Mouse (Mus musculus): ENCODE measurements around the gene Utrn. TPM values are rescaled to one million over a fixed set of nuclear protein-coding genes. Genes with fewer than 3 reads are reported as not detected.

The Utrn gene
- total and polyA plus RNA-seq, 3 experiments = 9.4 to 115 (median 71.5) TPM

- Histone ChIP-seq H3K4me3 (ENCODE audit: low read depth, low read length) (no peak overlapping the region), H3K36me3 (replicated peaks) (peaks cover 33% of the 10 kb centered on the region), H3K27me3 (ENCODE audit: insufficient read depth, low read length) (no peaks in the 10 kb centered on the region), H3K9me3 (replicated peaks) (peaks cover 6% of the 10 kb centered on the region), H3K4me1 (ENCODE audit: insufficient read depth, low read depth, low read length) (peaks cover 7% of the 10 kb centered on the region; the same call in 1 of the 2 replicates)
- ATAC-seq (ENCODE audit: extremely low read depth, insufficient number of reproducible peaks, low FRiP score, poor library complexity, severe bottlenecking) (no peak), DNase-seq (ENCODE audit: low spot score) (no peak)
- no peak for TF ChIP-seq GATA1 (IDR thresholded peaks at IDR 0.05; ENCODE audit: borderline replicate concordance, low read length)
- TF ChIP-seq POLR2AphosphoS5 (IDR thresholded peaks at IDR 0.05; ENCODE audit: insufficient replicate concordance, low read depth, low read length) = no peak
- no peak for TF ChIP-seq TAL1 (conservative IDR thresholded peaks at IDR 0.05; ENCODE audit: low read depth, low read length)
- TF ChIP-seq GATA2 (IDR thresholded peaks at IDR 0.05; ENCODE audit: borderline replicate concordance, low read depth, low read length) = no peak
- no peak for TF ChIP-seq CTCF (IDR thresholded peaks at IDR 0.05; ENCODE audit: low read depth, low read length)
These were observed 87.7 kb downstream of the Utrn start for GRCm38 (mm10) chr10:12781381-12781907.

GRCm38 (mm10) chr10:12773178-12773577, 96.0 kb downstream of the Utrn start:
- Histone ChIP-seq H3K27me3 (ENCODE audit: insufficient read depth, low read length) (no peaks in the 10 kb centered on the region), H3K4me3 (ENCODE audit: low read depth, low read length) (no peak overlapping the region), H3K36me3 (replicated peaks) (peaks cover 20% of the 10 kb centered on the region), H3K4me1 (ENCODE audit: insufficient read depth, low read depth, low read length) (peaks cover 8% of the 10 kb centered on the region; the same call in 1 of the 2 replicates), H3K9me3 (replicated peaks) (peaks cover 7% of the 10 kb centered on the region)
- ATAC-seq (ENCODE audit: extremely low read depth, insufficient number of reproducible peaks, low FRiP score, poor library complexity, severe bottlenecking) (no peak), DNase-seq (ENCODE audit: low spot score) (no peak)
- TF ChIP-seq GATA1 (IDR thresholded peaks at IDR 0.05; ENCODE audit: borderline replicate concordance, low read length) (no peak), POLR2AphosphoS5 (IDR thresholded peaks at IDR 0.05; ENCODE audit: insufficient replicate concordance, low read depth, low read length) (no peak), GATA2 (IDR thresholded peaks at IDR 0.05; ENCODE audit: borderline replicate concordance, low read depth, low read length) (no peak), CTCF (IDR thresholded peaks at IDR 0.05; ENCODE audit: low read depth, low read length) (no peak), TAL1 (conservative IDR thresholded peaks at IDR 0.05; ENCODE audit: low read depth, low read length) (no peak)

GRCm38 (mm10) chr10:12771511-12771910, 97.7 kb downstream of the Utrn start:
- Histone ChIP-seq H3K4me1 (ENCODE audit: insufficient read depth, low read depth, low read length) (peaks cover 8% of the 10 kb centered on the region; the same call in 1 of the 2 replicates), H3K9me3 (replicated peaks) (peaks cover 6% of the 10 kb centered on the region; the same call in 1 of the 2 replicates), H3K36me3 (replicated peaks) (peaks cover 16% of the 10 kb centered on the region), H3K27me3 (ENCODE audit: insufficient read depth, low read length) (no peaks in the 10 kb centered on the region), H3K4me3 (ENCODE audit: low read depth, low read length) (no peak overlapping the region)
- DNase-seq (ENCODE audit: low spot score) (no peak), ATAC-seq (ENCODE audit: extremely low read depth, insufficient number of reproducible peaks, low FRiP score, poor library complexity, severe bottlenecking) (no peak)
- TF ChIP-seq GATA2 (IDR thresholded peaks at IDR 0.05; ENCODE audit: borderline replicate concordance, low read depth, low read length) (no peak), CTCF (IDR thresholded peaks at IDR 0.05; ENCODE audit: low read depth, low read length) (no peak)

- DNase-seq (ENCODE audit: low spot score) = no peak
- H3K9me3 ChIP-seq (replicated peaks) = peaks cover 8% of the 10 kb centered on the region; the same call in 1 of the 2 replicates
- H3K4me3 ChIP-seq (ENCODE audit: low read depth, low read length) = no peak overlapping the region
- peaks cover 47% of the 10 kb centered on the region for H3K36me3 ChIP-seq (replicated peaks)
- TF ChIP-seq TAL1 (conservative IDR thresholded peaks at IDR 0.05; ENCODE audit: low read depth, low read length) (no peak), POLR2AphosphoS5 (IDR thresholded peaks at IDR 0.05; ENCODE audit: insufficient replicate concordance, low read depth, low read length) (no peak), GATA1 (IDR thresholded peaks at IDR 0.05; ENCODE audit: borderline replicate concordance, low read length) (no peak), CTCF (IDR thresholded peaks at IDR 0.05; ENCODE audit: low read depth, low read length) (no peak)
- no peaks in the 10 kb centered on the region for H3K4me1 ChIP-seq (ENCODE audit: insufficient read depth, low read depth, low read length)
- H3K27me3 ChIP-seq (ENCODE audit: insufficient read depth, low read length) = no peaks in the 10 kb centered on the region
- no peak for ATAC-seq (ENCODE audit: extremely low read depth, insufficient number of reproducible peaks, low FRiP score, poor library complexity, severe bottlenecking)
These were observed 106.5 kb downstream of the Utrn start for GRCm38 (mm10) chr10:12762668-12763067.

GRCm38 (mm10) chr10:12758702-12758988, 110.5 kb downstream of the Utrn start:
- Histone ChIP-seq H3K4me1 (ENCODE audit: insufficient read depth, low read depth, low read length) (peaks cover 5% of the 10 kb centered on the region), H3K4me3 (ENCODE audit: low read depth, low read length) (no peak overlapping the region), H3K27me3 (ENCODE audit: insufficient read depth, low read length) (no peaks in the 10 kb centered on the region), H3K9me3 (replicated peaks) (no peaks in the 10 kb centered on the region), H3K36me3 (replicated peaks) (peaks cover 40% of the 10 kb centered on the region)
- ATAC-seq (ENCODE audit: extremely low read depth, insufficient number of reproducible peaks, low FRiP score, poor library complexity, severe bottlenecking) (no peak), DNase-seq (ENCODE audit: low spot score) (no peak)
- TF ChIP-seq GATA2 (IDR thresholded peaks at IDR 0.05; ENCODE audit: borderline replicate concordance, low read depth, low read length) = no peak
- no peak for TF ChIP-seq GATA1 (IDR thresholded peaks at IDR 0.05; ENCODE audit: borderline replicate concordance, low read length)
- no peak for TF ChIP-seq POLR2AphosphoS5 (IDR thresholded peaks at IDR 0.05; ENCODE audit: insufficient replicate concordance, low read depth, low read length)
- TF ChIP-seq CTCF (IDR thresholded peaks at IDR 0.05; ENCODE audit: low read depth, low read length) = no peak
- TF ChIP-seq TAL1 (conservative IDR thresholded peaks at IDR 0.05; ENCODE audit: low read depth, low read length) = no peak

GRCm38 (mm10) chr10:12757943-12758701, 111.0 kb downstream of the Utrn start:
- Histone ChIP-seq H3K9me3 (replicated peaks) (no peaks in the 10 kb centered on the region), H3K27me3 (ENCODE audit: insufficient read depth, low read length) (no peaks in the 10 kb centered on the region), H3K4me1 (ENCODE audit: insufficient read depth, low read depth, low read length) (peaks cover 5% of the 10 kb centered on the region), H3K36me3 (replicated peaks) (peaks cover 37% of the 10 kb centered on the region), H3K4me3 (ENCODE audit: low read depth, low read length) (no peak overlapping the region)
- no peak for ATAC-seq (ENCODE audit: extremely low read depth, insufficient number of reproducible peaks, low FRiP score, poor library complexity, severe bottlenecking)
- no peak for TF ChIP-seq GATA1 (IDR thresholded peaks at IDR 0.05; ENCODE audit: borderline replicate concordance, low read length)
- no peak for TF ChIP-seq POLR2AphosphoS5 (IDR thresholded peaks at IDR 0.05; ENCODE audit: insufficient replicate concordance, low read depth, low read length)
- no peak for DNase-seq (ENCODE audit: low spot score)
